Mouse (Mus musculus): ENCODE measurements around the gene Mlh1. TPM values are rescaled to one million over a fixed set of nuclear protein-coding genes. Genes with fewer than 3 reads are reported as not detected.
A peak's percentile ranks its signal among the peaks of the same experiment; 100 is the strongest.

Gene Mlh1
- polyA plus RNA-seq, 1 experiment from 2014 or later: 52.7 TPM

DNA sequence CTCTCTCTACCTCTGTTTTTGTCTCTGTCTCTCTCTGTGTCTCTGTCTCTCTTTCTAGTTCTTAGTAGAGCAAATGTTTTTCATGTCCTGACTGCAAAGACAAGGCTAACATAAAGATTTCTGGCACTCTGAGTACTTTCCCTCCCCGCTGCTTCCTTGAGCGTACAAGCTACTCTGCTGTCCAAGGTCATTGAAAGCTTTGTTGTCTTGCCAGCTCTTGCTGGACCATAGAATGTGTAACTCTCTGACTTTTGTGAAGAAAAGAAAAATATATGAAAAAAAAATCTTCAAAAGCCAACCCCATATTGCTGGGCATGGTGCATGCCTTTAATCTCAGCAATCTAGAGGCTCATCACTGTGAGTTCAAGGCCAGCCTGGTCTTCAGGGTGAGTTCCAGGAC is 27.0 kb upstream of the Mlh1 start:
- no peaks in the 10 kb centered on the region for H3K9me3 ChIP-seq
- WGBS: 90% methylated on average over 2 of the region's 2 CpGs
- no peak overlapping the region for H3K4me3 ChIP-seq
- no peaks in the 10 kb centered on the region for H3K4me1 ChIP-seq
- no peaks in the 10 kb centered on the region for H3K36me3 ChIP-seq (replicated peaks)
- DNase-seq (ENCODE audit: low spot score): no peak
- no peak overlapping the region for H3K27ac ChIP-seq (replicated peaks)
- no peaks in the 10 kb centered on the region for H3K27me3 ChIP-seq (replicated peaks; ENCODE audit: low read depth, poor library complexity, severe bottlenecking)

DNA sequence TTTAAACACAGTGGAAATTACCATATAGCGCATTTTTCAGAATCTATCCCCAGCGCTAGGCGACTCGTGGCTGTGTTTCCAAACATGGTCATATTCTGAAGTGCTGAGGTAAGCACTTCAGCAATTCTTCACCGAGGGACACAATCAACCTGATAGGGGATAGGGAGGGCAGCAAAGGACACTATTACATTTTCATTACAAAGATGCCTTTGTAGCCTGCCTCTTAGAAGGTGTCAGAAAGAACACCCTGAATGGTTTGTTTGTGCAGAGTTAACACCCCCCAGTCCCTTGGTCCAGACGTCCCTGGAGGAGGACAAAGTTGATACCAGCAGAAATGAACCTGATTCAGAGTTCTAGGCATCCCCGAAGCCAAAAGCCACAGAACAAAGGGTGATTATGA is 24.8 kb upstream of the Mlh1 start:
- no peaks in the 10 kb centered on the region for H3K9me3 ChIP-seq
- no peaks in the 10 kb centered on the region for H3K4me1 ChIP-seq
- no peak for DNase-seq (ENCODE audit: low spot score)
- H3K36me3 ChIP-seq (replicated peaks): no peaks in the 10 kb centered on the region
- WGBS: 83% methylated on average over 7 of the region's 7 CpGs
- H3K27ac ChIP-seq (replicated peaks): no peak overlapping the region
- H3K27me3 ChIP-seq (replicated peaks; ENCODE audit: low read depth, poor library complexity, severe bottlenecking): 0 out of 2 replicates have a peak, but pooled peaks cover 3% of the 10 kb centered on the region
- H3K4me3 ChIP-seq: no peak overlapping the region

- H3K27me3 ChIP-seq (replicated peaks; ENCODE audit: low read depth, poor library complexity, severe bottlenecking): 0 out of 2 replicates have a peak, but pooled peaks cover 3% of the 10 kb centered on the region
- H3K27ac ChIP-seq (replicated peaks): no peak overlapping the region
- 72% methylated on average over 2 of the region's 2 CpGs for WGBS
- H3K4me1 ChIP-seq: no peaks in the 10 kb centered on the region; the same call in 1 of the 2 replicates
- H3K36me3 ChIP-seq (replicated peaks): no peaks in the 10 kb centered on the region
- no peak overlapping the region for H3K4me3 ChIP-seq
- no peaks in the 10 kb centered on the region for H3K9me3 ChIP-seq
- no peak for DNase-seq (ENCODE audit: low spot score)
Measured at GRCm38 (mm10) chr9:111295323-111295722, 23.7 kb upstream of the Mlh1 start.

GRCm38 (mm10) chr9:111294911-111295310 is 23.3 kb upstream of the Mlh1 start:
- Histone ChIP-seq H3K9me3 (no peaks in the 10 kb centered on the region), H3K4me1 (peaks cover 4% of the 10 kb centered on the region), H3K27ac (replicated peaks) (no peak overlapping the region), H3K27me3 (replicated peaks; ENCODE audit: low read depth, poor library complexity, severe bottlenecking) (0 out of 2 replicates have a peak, but pooled peaks cover 3% of the 10 kb centered on the region), H3K36me3 (replicated peaks) (no peaks in the 10 kb centered on the region), H3K4me3 (no peak overlapping the region)
- no peak for DNase-seq (ENCODE audit: low spot score)
- 92% methylated on average over 6 of the region's 6 CpGs for WGBS

- Histone ChIP-seq H3K9me3 (no peaks in the 10 kb centered on the region), H3K4me1 (peaks cover 11% of the 10 kb centered on the region), H3K36me3 (replicated peaks) (no peaks in the 10 kb centered on the region), H3K4me3 (no peak overlapping the region), H3K27me3 (replicated peaks; ENCODE audit: low read depth, poor library complexity, severe bottlenecking) (0 out of 2 replicates have a peak, but pooled peaks cover 3% of the 10 kb centered on the region), H3K27ac (replicated peaks) (no peak overlapping the region)
- WGBS: 87% methylated on average over 4 of the region's 4 CpGs
- no peak for DNase-seq (ENCODE audit: low spot score)
Measured at GRCm38 (mm10) chr9:111293234-111293633, 21.6 kb upstream of the Mlh1 start.

DNA sequence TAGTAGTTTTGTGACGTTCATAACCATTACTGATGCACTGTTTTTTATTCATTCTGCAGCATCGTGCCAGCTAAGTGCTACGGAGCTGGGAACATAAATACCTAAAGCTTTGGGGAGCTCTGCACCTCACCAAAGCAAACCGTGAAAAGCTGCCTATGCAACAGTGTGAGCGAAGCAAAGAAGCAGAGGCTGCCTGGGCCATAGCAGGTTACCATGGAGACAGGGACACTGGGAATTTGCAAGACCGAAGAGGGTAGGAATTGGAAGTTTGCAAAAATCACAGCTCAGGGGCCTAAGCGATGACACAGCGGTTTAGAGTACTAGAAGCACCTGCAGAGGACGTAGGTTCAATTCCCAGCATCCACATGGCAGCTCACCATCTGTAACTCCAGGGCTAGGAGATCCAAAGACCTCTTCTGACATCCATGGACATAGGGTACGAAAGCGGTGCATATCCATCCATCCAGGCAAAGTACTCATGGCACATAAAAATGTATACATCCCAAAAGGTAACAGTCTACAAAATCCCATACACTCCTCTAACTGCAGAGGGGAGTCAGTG is 19.0 kb upstream of the Mlh1 start:
- no peak for DNase-seq (ENCODE audit: low spot score)
- H3K36me3 ChIP-seq (replicated peaks): no peaks in the 10 kb centered on the region

GRCm38 (mm10) chr9:111289832-111290339 is 18.3 kb upstream of the Mlh1 start:
- Histone ChIP-seq H3K36me3 (replicated peaks) (no peaks in the 10 kb centered on the region), H3K27me3 (replicated peaks; ENCODE audit: low read depth, poor library complexity, severe bottlenecking) (0 out of 2 replicates have a peak, but pooled peaks cover 3% of the 10 kb centered on the region), H3K27ac (replicated peaks) (peak overlapping the region; percentile 75), H3K4me3 (peak overlapping the region; percentile 39), H3K4me1 (peaks cover 19% of the 10 kb centered on the region), H3K9me3 (no peaks in the 10 kb centered on the region)
- 17% methylated on average over 21 of the region's 21 CpGs for WGBS
- DNase-seq (ENCODE audit: low spot score): peak; percentile 94

More for the DNA sequence above, 19.0 kb upstream of the Mlh1 start:
- Histone ChIP-seq H3K4me3 (no peak overlapping the region), H3K4me1 (peaks cover 16% of the 10 kb centered on the region), H3K9me3 (no peaks in the 10 kb centered on the region), H3K27me3 (replicated peaks; ENCODE audit: low read depth, poor library complexity, severe bottlenecking) (0 out of 2 replicates have a peak, but pooled peaks cover 3% of the 10 kb centered on the region), H3K27ac (replicated peaks) (no peak overlapping the region)
- WGBS: 75% methylated on average over 11 of the region's 11 CpGs

DNA sequence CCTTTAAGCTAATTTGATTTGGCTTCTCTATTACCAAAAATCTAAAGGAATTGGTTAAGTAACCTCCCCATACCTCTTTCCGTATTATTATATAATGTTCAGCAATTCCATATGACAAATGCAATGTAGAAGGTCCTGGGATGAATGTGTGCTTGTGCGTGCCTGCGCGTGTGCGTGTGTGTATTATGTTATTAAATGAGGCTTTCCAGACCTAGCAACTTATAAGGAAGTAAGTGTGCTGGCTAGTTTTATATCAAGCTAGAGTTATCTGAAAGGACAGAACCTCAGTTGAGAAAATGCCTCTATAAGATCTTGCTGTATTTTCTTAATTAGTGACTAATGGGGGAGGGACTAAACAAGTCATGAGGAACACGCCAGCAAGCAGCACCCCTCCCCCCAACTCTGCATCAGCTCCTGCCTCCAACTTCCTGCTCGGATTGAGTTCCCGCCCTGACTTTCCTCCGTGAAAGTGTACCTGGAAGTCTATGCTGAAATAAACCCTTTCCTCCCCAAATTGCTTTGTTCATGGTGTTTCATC is 17.8 kb upstream of the Mlh1 start:
- WGBS: 52% methylated on average over 9 of the region's 9 CpGs
- Histone ChIP-seq H3K4me1 (peaks cover 19% of the 10 kb centered on the region), H3K27ac (replicated peaks) (peak overlapping the region; percentile 75), H3K36me3 (replicated peaks) (no peaks in the 10 kb centered on the region), H3K27me3 (replicated peaks; ENCODE audit: low read depth, poor library complexity, severe bottlenecking) (0 out of 2 replicates have a peak, but pooled peaks cover 3% of the 10 kb centered on the region), H3K9me3 (no peaks in the 10 kb centered on the region), H3K4me3 (peak overlapping the region; percentile 39)
- peak; percentile 63 for DNase-seq (ENCODE audit: low spot score)

GRCm38 (mm10) chr9:111287956-111288355 is 16.4 kb upstream of the Mlh1 start:
- 93% methylated on average over 4 of the region's 4 CpGs for WGBS
- no peak overlapping the region for H3K4me3 ChIP-seq
- no peaks in the 10 kb centered on the region for H3K9me3 ChIP-seq
- H3K27me3 ChIP-seq (replicated peaks; ENCODE audit: low read depth, poor library complexity, severe bottlenecking): 0 out of 2 replicates have a peak, but pooled peaks cover 3% of the 10 kb centered on the region
- H3K36me3 ChIP-seq (replicated peaks): no peaks in the 10 kb centered on the region
- H3K4me1 ChIP-seq: peaks cover 19% of the 10 kb centered on the region
- no peak for DNase-seq (ENCODE audit: low spot score)
- no peak overlapping the region for H3K27ac ChIP-seq (replicated peaks)

DNA sequence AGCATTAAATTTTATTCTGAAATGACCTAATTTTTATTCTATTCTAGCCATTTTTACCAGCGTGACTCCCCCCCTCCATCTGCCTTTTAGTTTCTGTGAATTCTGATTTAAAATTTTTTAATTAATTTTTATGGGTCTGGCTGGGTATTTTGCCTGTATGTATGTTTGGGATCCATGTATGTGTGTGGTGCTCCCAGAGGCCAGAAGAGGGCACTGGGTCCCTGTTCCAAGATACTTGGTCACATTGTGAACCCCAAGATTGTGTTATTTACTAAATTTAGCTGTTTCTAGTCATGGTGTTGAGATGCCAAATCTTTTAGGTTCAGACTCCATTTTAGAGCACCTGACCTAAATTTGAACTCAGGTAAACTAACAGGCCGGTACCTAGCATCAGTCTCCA is 14.9 kb upstream of the Mlh1 start:
- no peaks in the 10 kb centered on the region for H3K9me3 ChIP-seq
- peaks cover 19% of the 10 kb centered on the region for H3K4me1 ChIP-seq
- no peaks in the 10 kb centered on the region for H3K27me3 ChIP-seq (replicated peaks; ENCODE audit: low read depth, poor library complexity, severe bottlenecking)
- 83% methylated on average over 2 of the region's 2 CpGs for WGBS
- no peak for DNase-seq (ENCODE audit: low spot score)
- H3K27ac ChIP-seq (replicated peaks): no peak overlapping the region
- no peak overlapping the region for H3K4me3 ChIP-seq
- H3K36me3 ChIP-seq (replicated peaks): no peaks in the 10 kb centered on the region

GRCm38 (mm10) chr9:111285676-111286075 is 14.1 kb upstream of the Mlh1 start:
- H3K9me3 ChIP-seq: no peaks in the 10 kb centered on the region
- peak; percentile 46 for DNase-seq (ENCODE audit: low spot score)
- no peak overlapping the region for H3K4me3 ChIP-seq
- peaks cover 19% of the 10 kb centered on the region for H3K4me1 ChIP-seq
- no peak overlapping the region for H3K27ac ChIP-seq (replicated peaks)
- 26% methylated on average over 5 of the region's 5 CpGs for WGBS
- H3K36me3 ChIP-seq (replicated peaks): no peaks in the 10 kb centered on the region
- no peaks in the 10 kb centered on the region for H3K27me3 ChIP-seq (replicated peaks; ENCODE audit: low read depth, poor library complexity, severe bottlenecking)

- Histone ChIP-seq H3K27me3 (replicated peaks; ENCODE audit: low read depth, poor library complexity, severe bottlenecking) (no peaks in the 10 kb centered on the region), H3K36me3 (replicated peaks) (no peaks in the 10 kb centered on the region), H3K9me3 (no peaks in the 10 kb centered on the region), H3K4me3 (no peak overlapping the region), H3K27ac (replicated peaks) (no peak overlapping the region), H3K4me1 (peaks cover 17% of the 10 kb centered on the region)
- 36% methylated on average over 3 of the region's 3 CpGs for WGBS
- no peak for DNase-seq (ENCODE audit: low spot score)
Measured at GRCm38 (mm10) chr9:111285061-111285460, 13.5 kb upstream of the Mlh1 start.

DNA sequence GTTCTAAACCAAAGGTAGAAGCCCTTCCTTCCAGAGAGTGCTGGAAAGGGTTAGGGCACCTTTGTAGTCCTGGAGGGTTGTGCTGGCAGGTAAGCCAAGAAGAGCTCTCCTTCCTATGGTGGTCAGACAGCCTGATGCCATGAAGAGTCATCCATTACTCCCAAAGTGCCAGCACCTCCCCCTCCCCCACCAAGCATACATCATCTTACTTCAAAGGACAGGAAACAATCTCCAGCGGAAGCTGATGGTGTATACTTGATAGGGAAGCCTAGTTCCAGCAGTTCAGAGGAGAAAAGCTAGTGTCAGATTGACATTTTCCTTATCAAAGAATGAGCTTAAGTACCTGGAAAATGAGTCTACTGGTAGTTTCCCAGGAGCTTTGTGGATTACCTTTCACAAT is 3.6 kb upstream of the Mlh1 start:
- peak; percentile 21 for DNase-seq (ENCODE audit: low spot score)
- H3K4me3 ChIP-seq: peak overlapping the region; percentile 69; the same call in 1 of the 2 replicates
- 49% methylated on average over 1 of the region's 1 CpGs for WGBS
- no peaks in the 10 kb centered on the region for H3K27me3 ChIP-seq (replicated peaks; ENCODE audit: low read depth, poor library complexity, severe bottlenecking)
- H3K36me3 ChIP-seq (replicated peaks): peaks cover 69% of the 10 kb centered on the region
- H3K9me3 ChIP-seq: no peaks in the 10 kb centered on the region
- no peak overlapping the region for H3K27ac ChIP-seq (replicated peaks)
- H3K4me1 ChIP-seq: peaks cover 47% of the 10 kb centered on the region

All from embryonic facial prominence, embryonic 10.5 days (tissue).